Mouse (Mus musculus): Measurements from ENCODE around the gene Rnf214. TPM values are rescaled to one million over a fixed set of nuclear protein-coding genes. Genes with fewer than 3 reads are reported as not detected.
"Not testable (repeated sequence)": the region's sequence is repeated elsewhere in the genome, so short reads cannot be mapped to it uniquely, and the experiment has no call there.

The Rnf214 gene
- polyA plus RNA-seq, 1 experiment from 2014 or later: 39.8 TPM

- peak overlapping the region; percentile 11; the same call in 1 of the 2 replicates for H3K4me2 ChIP-seq (ENCODE audit: low read depth, low read length)
- peak overlapping the region; percentile 57 for H3K9ac ChIP-seq (ENCODE audit: low read length)
Measured at GRCm38 (mm10) chr9:45849528-45850408, 56.9 kb downstream of the Rnf214 start.

GRCm38 (mm10) chr9:45846891-45847460 is 59.7 kb downstream of the Rnf214 start:
- Histone ChIP-seq H3K9ac (ENCODE audit: low read length) (no peak overlapping the region), H3K4me2 (ENCODE audit: low read depth, low read length) (no peak overlapping the region), H3K27me3 (ENCODE audit: control insufficient read depth, insufficient read depth, low read length) (no peaks in the 10 kb centered on the region), H3K27ac (ENCODE audit: low read length) (no peak overlapping the region), H3K36me3 (ENCODE audit: control insufficient read depth, insufficient read depth, low read length) (no peaks in the 10 kb centered on the region), H3K9me3 (replicated peaks; ENCODE audit: control insufficient read depth, low read length) (no peaks in the 10 kb centered on the region), H3K4me1 (ENCODE audit: control insufficient read depth, insufficient read depth, low read length) (peaks cover 31% of the 10 kb centered on the region), H3K4me3 (replicated peaks; ENCODE audit: low read length) (no peak overlapping the region)
- 77% methylated on average over 5 of the region's 5 CpGs for WGBS
- no peak for ATAC-seq (ENCODE audit: insufficient read depth, low FRiP score)

More at GRCm38 (mm10) chr9:45849528-45850408, 56.9 kb downstream of the Rnf214 start:
- Histone ChIP-seq H3K4me1 (ENCODE audit: control insufficient read depth, insufficient read depth, low read length) (peaks cover 31% of the 10 kb centered on the region), H3K27me3 (ENCODE audit: control insufficient read depth, insufficient read depth, low read length) (no peaks in the 10 kb centered on the region), H3K4me3 (replicated peaks; ENCODE audit: low read length) (no peak overlapping the region), H3K9me3 (replicated peaks; ENCODE audit: control insufficient read depth, low read length) (no peaks in the 10 kb centered on the region), H3K27ac (ENCODE audit: low read length) (peak overlapping the region; percentile 92), H3K36me3 (ENCODE audit: control insufficient read depth, insufficient read depth, low read length) (0 out of 2 replicates have a peak, but pooled peaks cover 4% of the 10 kb centered on the region)
- WGBS: 37% methylated on average over 9 of the region's 9 CpGs
- peak; percentile 80; the same call in 1 of the 2 replicates for ATAC-seq (ENCODE audit: insufficient read depth, low FRiP score)

- WGBS: 59% methylated on average over 2 of the region's 2 CpGs
- not testable (repeated sequence) for H3K36me3 ChIP-seq (ENCODE audit: control insufficient read depth, insufficient read depth, low read length); H3K27ac ChIP-seq (ENCODE audit: low read length); H3K9me3 ChIP-seq (replicated peaks; ENCODE audit: control insufficient read depth, low read length); H3K9ac ChIP-seq (ENCODE audit: low read length); H3K27me3 ChIP-seq (ENCODE audit: control insufficient read depth, insufficient read depth, low read length); H3K4me2 ChIP-seq (ENCODE audit: low read depth, low read length); H3K4me3 ChIP-seq (replicated peaks; ENCODE audit: low read length); ATAC-seq (ENCODE audit: insufficient read depth, low FRiP score)
- H3K4me1 ChIP-seq (ENCODE audit: control insufficient read depth, insufficient read depth, low read length): peaks cover 38% of the 10 kb centered on the region
Measured at GRCm38 (mm10) chr9:45846176-45846575, 60.5 kb downstream of the Rnf214 start.

DNA sequence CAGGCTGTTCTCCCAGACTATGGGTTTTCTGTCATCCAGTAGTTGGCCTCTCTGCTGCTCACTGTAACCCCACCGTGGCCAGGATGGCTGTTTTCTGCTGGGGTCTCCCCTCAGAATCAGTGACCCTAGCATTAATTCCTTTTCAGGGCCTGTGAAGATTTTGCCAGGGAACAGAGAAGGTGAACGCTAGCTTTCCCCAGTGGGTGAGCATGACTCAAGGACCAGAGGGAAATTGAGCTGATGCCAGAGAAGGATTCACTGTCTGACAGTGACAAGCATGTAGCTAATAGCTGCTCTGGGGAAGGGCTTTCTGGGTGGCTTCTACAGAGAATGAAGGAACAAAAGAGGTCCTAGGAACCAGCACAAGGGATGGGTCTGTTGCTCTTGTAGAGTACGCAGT is 61.2 kb downstream of the Rnf214 start:
- Histone ChIP-seq H3K36me3 (ENCODE audit: control insufficient read depth, insufficient read depth, low read length) (no peaks in the 10 kb centered on the region), H3K9me3 (replicated peaks; ENCODE audit: control insufficient read depth, low read length) (no peaks in the 10 kb centered on the region), H3K4me1 (ENCODE audit: control insufficient read depth, insufficient read depth, low read length) (peaks cover 38% of the 10 kb centered on the region), H3K27me3 (ENCODE audit: control insufficient read depth, insufficient read depth, low read length) (no peaks in the 10 kb centered on the region), H3K4me2 (ENCODE audit: low read depth, low read length) (no peak overlapping the region), H3K27ac (ENCODE audit: low read length) (no peak overlapping the region), H3K9ac (ENCODE audit: low read length) (no peak overlapping the region), H3K4me3 (replicated peaks; ENCODE audit: low read length) (no peak overlapping the region)
- 80% methylated on average over 3 of the region's 3 CpGs for WGBS
- ATAC-seq (ENCODE audit: insufficient read depth, low FRiP score): no peak

- no peak overlapping the region for H3K27ac ChIP-seq (ENCODE audit: low read length)
Measured at GRCm38 (mm10) chr9:45843780-45844179, 62.9 kb downstream of the Rnf214 start.

DNA sequence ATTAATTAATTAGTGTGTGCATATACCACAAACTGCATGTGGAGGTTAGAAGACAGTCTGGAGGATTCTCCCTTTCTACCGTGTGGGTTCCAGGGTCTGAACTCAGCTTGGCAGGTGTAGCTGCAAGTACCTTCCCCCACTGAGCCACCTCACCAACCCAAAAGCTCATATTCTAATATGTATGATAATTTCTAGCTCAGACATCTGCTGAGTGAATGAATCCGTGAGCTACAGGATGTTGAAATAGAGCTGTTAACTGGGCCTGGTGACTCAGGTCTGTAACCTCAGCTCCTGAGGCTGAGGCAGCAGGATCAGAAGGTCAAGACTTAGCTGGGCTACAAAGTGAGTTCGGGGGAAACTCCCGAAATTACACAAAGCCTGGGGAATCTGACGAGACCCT is 63.7 kb downstream of the Rnf214 start:
- H3K9me3 ChIP-seq (replicated peaks; ENCODE audit: control insufficient read depth, low read length): no peaks in the 10 kb centered on the region
- no peak overlapping the region for H3K27ac ChIP-seq (ENCODE audit: low read length)
- H3K27me3 ChIP-seq (ENCODE audit: control insufficient read depth, insufficient read depth, low read length): no peaks in the 10 kb centered on the region
- no peak overlapping the region for H3K4me2 ChIP-seq (ENCODE audit: low read depth, low read length)
- 73% methylated on average over 5 of the region's 5 CpGs for WGBS
- no peaks in the 10 kb centered on the region for H3K36me3 ChIP-seq (ENCODE audit: control insufficient read depth, insufficient read depth, low read length)
- peaks cover 28% of the 10 kb centered on the region for H3K4me1 ChIP-seq (ENCODE audit: control insufficient read depth, insufficient read depth, low read length)
- ATAC-seq (ENCODE audit: insufficient read depth, low FRiP score): no peak
- H3K9ac ChIP-seq (ENCODE audit: low read length): no peak overlapping the region
- no peak overlapping the region for H3K4me3 ChIP-seq (replicated peaks; ENCODE audit: low read length)

More at GRCm38 (mm10) chr9:45843780-45844179, 62.9 kb downstream of the Rnf214 start:
- no peaks in the 10 kb centered on the region for H3K36me3 ChIP-seq (ENCODE audit: control insufficient read depth, insufficient read depth, low read length)
- H3K9ac ChIP-seq (ENCODE audit: low read length): no peak overlapping the region
- no peak overlapping the region for H3K4me2 ChIP-seq (ENCODE audit: low read depth, low read length)
- no peak overlapping the region for H3K4me3 ChIP-seq (replicated peaks; ENCODE audit: low read length)
- no peaks in the 10 kb centered on the region for H3K9me3 ChIP-seq (replicated peaks; ENCODE audit: control insufficient read depth, low read length)
- H3K4me1 ChIP-seq (ENCODE audit: control insufficient read depth, insufficient read depth, low read length): peaks cover 34% of the 10 kb centered on the region
- no peaks in the 10 kb centered on the region for H3K27me3 ChIP-seq (ENCODE audit: control insufficient read depth, insufficient read depth, low read length)
- 77% methylated on average over 1 of the region's 1 CpGs for WGBS
- no peak for ATAC-seq (ENCODE audit: insufficient read depth, low FRiP score)

DNA sequence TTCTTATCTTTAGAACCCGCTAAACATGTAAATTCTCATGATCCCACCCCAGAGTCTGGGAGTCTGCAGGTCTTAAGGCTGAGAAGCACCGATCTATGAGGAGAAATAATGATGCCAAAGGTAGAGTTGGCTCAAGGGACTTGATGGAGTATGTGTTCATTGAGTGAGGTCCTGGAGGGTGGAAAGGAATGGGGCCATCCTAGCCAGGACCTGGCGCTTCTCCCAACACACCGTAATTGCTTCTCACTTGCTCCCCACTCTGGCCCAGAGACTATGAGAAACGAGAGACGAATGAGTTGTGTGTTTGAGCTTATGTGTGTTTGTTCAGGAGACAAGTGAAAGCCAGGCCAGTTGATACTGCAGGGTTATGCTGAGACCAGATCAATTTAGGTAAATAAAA is 65.3 kb downstream of the Rnf214 start:
- peaks cover 28% of the 10 kb centered on the region for H3K4me1 ChIP-seq (ENCODE audit: control insufficient read depth, insufficient read depth, low read length)
- no peaks in the 10 kb centered on the region for H3K27me3 ChIP-seq (ENCODE audit: control insufficient read depth, insufficient read depth, low read length)
- 57% methylated on average over 6 of the region's 6 CpGs for WGBS
- no peaks in the 10 kb centered on the region for H3K9me3 ChIP-seq (replicated peaks; ENCODE audit: control insufficient read depth, low read length)
- H3K4me3 ChIP-seq (replicated peaks; ENCODE audit: low read length): 0 out of 2 replicates have a peak overlapping the region, but pooled peaks have one; percentile 1
- H3K4me2 ChIP-seq (ENCODE audit: low read depth, low read length): 0 out of 2 replicates have a peak overlapping the region, but pooled peaks have one; percentile 89
- H3K27ac ChIP-seq (ENCODE audit: low read length): no peak overlapping the region
- ATAC-seq (ENCODE audit: insufficient read depth, low FRiP score): no peak
- H3K36me3 ChIP-seq (ENCODE audit: control insufficient read depth, insufficient read depth, low read length): no peaks in the 10 kb centered on the region
- H3K9ac ChIP-seq (ENCODE audit: low read length): no peak overlapping the region

- peak overlapping the region; percentile 89 for H3K4me2 ChIP-seq (ENCODE audit: low read depth, low read length)
- H3K27me3 ChIP-seq (ENCODE audit: control insufficient read depth, insufficient read depth, low read length): no peaks in the 10 kb centered on the region
- H3K4me3 ChIP-seq (replicated peaks; ENCODE audit: low read length): peak overlapping the region; percentile 94
- H3K27ac ChIP-seq (ENCODE audit: low read length): no peak overlapping the region
- 39% methylated on average over 5 of the region's 5 CpGs for WGBS
- peaks cover 28% of the 10 kb centered on the region for H3K4me1 ChIP-seq (ENCODE audit: control insufficient read depth, insufficient read depth, low read length)
- no peak for ATAC-seq (ENCODE audit: insufficient read depth, low FRiP score)
- peak overlapping the region; percentile 91; the same call in 1 of the 2 replicates for H3K9ac ChIP-seq (ENCODE audit: low read length)
- H3K36me3 ChIP-seq (ENCODE audit: control insufficient read depth, insufficient read depth, low read length): no peaks in the 10 kb centered on the region
- H3K9me3 ChIP-seq (replicated peaks; ENCODE audit: control insufficient read depth, low read length): no peaks in the 10 kb centered on the region
Measured at GRCm38 (mm10) chr9:45840331-45840730, 66.4 kb downstream of the Rnf214 start.

DNA sequence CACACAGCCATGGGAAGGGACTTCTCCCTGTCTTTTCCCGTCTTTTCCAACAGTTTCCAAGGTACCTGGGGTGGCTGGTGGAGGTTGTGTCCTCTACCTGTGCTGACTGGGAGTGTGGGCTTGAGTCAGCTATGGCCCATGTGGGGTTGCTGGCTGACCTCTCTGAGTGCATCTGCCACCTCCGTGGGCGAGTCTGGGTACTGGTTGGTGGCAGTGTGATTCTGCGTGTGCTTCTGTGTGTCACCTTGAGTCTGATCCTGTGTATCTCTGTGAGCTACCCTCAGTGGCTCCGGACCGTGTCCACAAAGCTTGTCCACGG is 66.8 kb downstream of the Rnf214 start:
- 65% methylated on average over 7 of the region's 7 CpGs for WGBS
- Histone ChIP-seq H3K9ac (ENCODE audit: low read length) (peak overlapping the region; percentile 91), H3K9me3 (replicated peaks; ENCODE audit: control insufficient read depth, low read length) (no peaks in the 10 kb centered on the region), H3K4me1 (ENCODE audit: control insufficient read depth, insufficient read depth, low read length) (peaks cover 28% of the 10 kb centered on the region), H3K36me3 (ENCODE audit: control insufficient read depth, insufficient read depth, low read length) (no peaks in the 10 kb centered on the region), H3K4me2 (ENCODE audit: low read depth, low read length) (peak overlapping the region; percentile 89), H3K27ac (ENCODE audit: low read length) (no peak overlapping the region), H3K27me3 (ENCODE audit: control insufficient read depth, insufficient read depth, low read length) (no peaks in the 10 kb centered on the region), H3K4me3 (replicated peaks; ENCODE audit: low read length) (peak overlapping the region; percentile 94)
- peak; percentile 7; the same call in 1 of the 2 replicates for ATAC-seq (ENCODE audit: insufficient read depth, low FRiP score)

Measured in stomach, embryonic 16.5 days (tissue).